Mouse (Mus musculus) cerebellum, adult 2 months (tissue): ENCODE measurements around the gene Prmt3.

Experiments
- CTCF ChIP-seq: fragments of 200-500 bp; IDR thresholded peaks from 2 replicates; pipeline ENCODE4 v1.5.1; 2011; ENCODE audit warnings: low read depth, mild to moderate bottlenecking, control low read depth, low read length, moderate library complexity, borderline replicate concordance; ENCODE audit not compliant: insufficient read depth
- POLR2A ChIP-seq: fragments of 200-500 bp; IDR thresholded peaks from 2 replicates; pipeline ENCODE4 v1.6.1; 2011; ENCODE audit warnings: low read length, control low read depth, borderline replicate concordance; ENCODE audit not compliant: insufficient read depth

GRCm38 (mm10) chr7:49741923-49742322 lies 36.2 kb upstream of the Prmt3 start:
- TF ChIP-seq CTCF (no peak), POLR2A (no peak)
